Mouse (Mus musculus): Measurements from ENCODE around the gene Rims3. TPM values are rescaled to one million over a fixed set of nuclear protein-coding genes. Genes with fewer than 3 reads are reported as not detected.

The Rims3 gene
- total and polyA plus RNA-seq, 2 experiments from 2014 or later, result 0.04 to 0.05 TPM

DNA sequence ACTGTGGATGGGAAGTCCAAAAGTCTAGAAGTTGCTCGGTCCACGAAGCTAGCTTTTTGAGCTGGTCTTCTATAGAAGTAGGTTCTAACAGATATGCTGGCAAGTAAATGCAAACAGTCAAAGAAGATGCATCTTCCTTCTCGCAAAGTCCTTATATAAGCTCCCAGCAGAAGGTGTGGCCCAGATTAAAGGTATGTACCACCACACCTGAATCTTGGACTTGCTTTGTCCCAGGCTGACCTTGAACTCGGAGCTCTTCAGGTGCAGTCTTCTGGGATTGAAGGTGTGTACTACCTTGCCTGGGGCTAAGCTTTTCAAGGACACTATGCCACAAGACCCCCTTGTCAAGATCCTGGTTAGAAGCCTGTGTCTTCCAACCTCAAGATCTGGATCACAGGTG is 23.1 kb upstream of the Rims3 start, which contains the start of gene Nfyc:
Nfyc (minus strand) TSS at position 101 of the 400 bp plus-strand sequence.
- Histone ChIP-seq H3K36me3 (replicated peaks; ENCODE audit: control insufficient read depth, insufficient read depth, low read length) (no peaks in the 10 kb centered on the region), H3K9ac (replicated peaks; ENCODE audit: low read depth, low read length) (no peak within 1 kb of the TSS), H3K9me3 (replicated peaks; ENCODE audit: control insufficient read depth, low read length) (no peaks in the 10 kb centered on the region), H3K4me2 (ENCODE audit: low read depth, low read length) (no peak within 1 kb of the TSS), H3K27me3 (ENCODE audit: control insufficient read depth, insufficient read depth, low read length) (no peaks in the 10 kb centered on the region), H3K27ac (ENCODE audit: low read depth) (no peak within 1 kb of the TSS), H3K4me1 (ENCODE audit: control insufficient read depth, insufficient read depth) (no peaks in the 10 kb centered on the region), H3K4me3 (ENCODE audit: low read depth, low read length) (no peak within 1 kb of the TSS)
- no peak for ATAC-seq (ENCODE audit: insufficient read depth, low read depth)
- DNase-seq (ENCODE audit: low spot score), result no peak
- 83% methylated on average over 4 of the region's 4 CpGs for WGBS
- TF ChIP-seq CTCF (IDR thresholded peaks at IDR 0.05; ENCODE audit: low read depth) (no peak), EP300 (IDR thresholded peaks at IDR 0.05; ENCODE audit: low read depth) (no peak)

DNA sequence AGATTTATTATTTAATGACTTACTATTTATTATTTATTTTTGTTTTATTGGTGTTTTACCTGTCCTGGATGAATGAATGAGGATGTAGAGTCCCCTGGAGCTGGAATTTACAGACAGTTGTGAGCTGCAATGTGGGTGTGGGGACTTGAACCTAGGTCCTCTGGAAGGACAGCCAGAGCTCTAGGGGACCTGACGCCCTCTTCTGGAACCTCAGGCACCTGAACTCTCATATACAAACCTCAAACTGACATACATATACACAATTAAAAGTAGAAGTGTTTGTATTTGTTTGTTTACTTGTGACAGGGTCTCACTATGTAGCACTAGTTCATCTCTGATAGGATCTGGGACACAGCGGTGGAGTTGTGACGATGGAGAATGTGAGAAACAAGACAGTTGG is 13.3 kb upstream of the Rims3 start:
- TF ChIP-seq CTCF (IDR thresholded peaks at IDR 0.05; ENCODE audit: low read depth) (no peak), EP300 (IDR thresholded peaks at IDR 0.05; ENCODE audit: low read depth) (no peak)

DNA sequence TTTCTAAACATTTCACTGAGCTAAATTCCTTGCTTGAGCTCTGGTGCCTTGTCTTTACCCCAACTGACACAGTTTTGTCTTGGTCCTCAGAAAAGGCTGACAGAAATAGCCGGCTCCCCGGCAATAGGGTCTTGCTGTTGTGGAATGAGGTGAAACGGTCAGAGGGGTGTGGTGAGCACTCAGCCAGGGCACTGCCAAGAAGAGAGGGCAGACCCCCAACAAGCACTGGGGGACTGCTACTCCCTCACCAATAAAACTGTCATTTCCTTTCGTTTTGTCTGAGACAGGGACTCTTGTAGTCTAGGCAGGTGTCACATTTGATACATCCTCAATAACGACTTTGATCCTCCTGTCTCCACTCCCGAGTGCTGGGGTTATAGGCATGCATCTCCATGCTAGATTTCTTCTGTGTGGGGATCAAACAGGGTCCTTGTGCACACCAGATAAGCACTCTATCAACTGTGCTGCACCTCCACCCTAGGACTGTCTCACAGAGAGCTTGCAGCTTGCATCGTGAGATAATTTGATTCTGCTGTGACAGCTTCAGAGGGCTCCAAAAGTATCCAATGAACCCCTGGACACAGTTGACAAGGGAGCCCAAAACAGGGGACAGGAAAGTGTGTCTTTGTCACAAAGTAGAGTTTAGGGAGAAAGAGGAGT is 10.1 kb upstream of the Rims3 start:
- H3K4me2 ChIP-seq (ENCODE audit: low read depth, low read length), result no peak overlapping the region

More for the DNA sequence above, 13.3 kb upstream of the Rims3 start:
- Histone ChIP-seq H3K9ac (replicated peaks; ENCODE audit: low read depth, low read length) (no peak overlapping the region), H3K27me3 (ENCODE audit: control insufficient read depth, insufficient read depth, low read length) (0 out of 2 replicates have a peak, but pooled peaks cover 5% of the 10 kb centered on the region), H3K4me1 (ENCODE audit: control insufficient read depth, insufficient read depth) (no peaks in the 10 kb centered on the region), H3K4me3 (ENCODE audit: low read depth, low read length) (no peak overlapping the region), H3K36me3 (replicated peaks; ENCODE audit: control insufficient read depth, insufficient read depth, low read length) (no peaks in the 10 kb centered on the region), H3K27ac (ENCODE audit: low read depth) (no peak overlapping the region), H3K9me3 (replicated peaks; ENCODE audit: control insufficient read depth, low read length) (no peaks in the 10 kb centered on the region), H3K4me2 (ENCODE audit: low read depth, low read length) (no peak overlapping the region)
- ATAC-seq (ENCODE audit: insufficient read depth, low read depth), result no peak
- WGBS, result 72% methylated on average over 3 of the region's 3 CpGs
- no peak for DNase-seq (ENCODE audit: low spot score)

DNA sequence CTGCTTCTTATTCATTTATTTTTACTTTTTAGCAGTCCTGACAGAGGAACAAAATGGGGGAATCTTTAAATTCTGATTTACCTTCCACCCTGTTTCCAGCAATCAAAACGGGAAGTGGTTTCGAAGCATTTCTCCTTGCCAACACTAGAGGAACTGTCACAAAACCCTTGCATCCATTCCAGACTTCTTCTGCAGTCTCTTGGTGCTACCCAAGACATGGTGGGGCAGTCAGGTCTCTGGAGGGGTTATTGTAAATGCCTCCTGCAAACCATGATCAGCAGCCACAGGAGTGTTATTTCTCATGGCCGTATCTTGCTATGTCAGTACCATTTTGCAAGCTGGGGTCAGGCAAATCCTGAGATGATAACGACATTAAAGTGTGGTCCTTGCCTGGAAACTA is 9.5 kb upstream of the Rims3 start:
- Histone ChIP-seq H3K4me1 (ENCODE audit: control insufficient read depth, insufficient read depth) (no peaks in the 10 kb centered on the region), H3K4me2 (ENCODE audit: low read depth, low read length) (no peak overlapping the region), H3K9ac (replicated peaks; ENCODE audit: low read depth, low read length) (no peak overlapping the region), H3K9me3 (replicated peaks; ENCODE audit: control insufficient read depth, low read length) (no peaks in the 10 kb centered on the region), H3K27me3 (ENCODE audit: control insufficient read depth, insufficient read depth, low read length) (0 out of 2 replicates have a peak, but pooled peaks cover 5% of the 10 kb centered on the region), H3K27ac (ENCODE audit: low read depth) (no peak overlapping the region), H3K4me3 (ENCODE audit: low read depth, low read length) (no peak overlapping the region), H3K36me3 (replicated peaks; ENCODE audit: control insufficient read depth, insufficient read depth, low read length) (no peaks in the 10 kb centered on the region)
- 62% methylated on average over 4 of the region's 4 CpGs for WGBS
- no peak for ATAC-seq (ENCODE audit: insufficient read depth, low read depth)
- DNase-seq (ENCODE audit: low spot score), result no peak
- TF ChIP-seq CTCF (IDR thresholded peaks at IDR 0.05; ENCODE audit: low read depth) (no peak), EP300 (IDR thresholded peaks at IDR 0.05; ENCODE audit: low read depth) (no peak)

More for the DNA sequence above, 10.1 kb upstream of the Rims3 start:
- Histone ChIP-seq H3K9ac (replicated peaks; ENCODE audit: low read depth, low read length) (no peak overlapping the region), H3K27ac (ENCODE audit: low read depth) (no peak overlapping the region), H3K4me1 (ENCODE audit: control insufficient read depth, insufficient read depth) (no peaks in the 10 kb centered on the region), H3K27me3 (ENCODE audit: control insufficient read depth, insufficient read depth, low read length) (0 out of 2 replicates have a peak, but pooled peaks cover 5% of the 10 kb centered on the region), H3K4me3 (ENCODE audit: low read depth, low read length) (no peak overlapping the region), H3K9me3 (replicated peaks; ENCODE audit: control insufficient read depth, low read length) (no peaks in the 10 kb centered on the region), H3K36me3 (replicated peaks; ENCODE audit: control insufficient read depth, insufficient read depth, low read length) (no peaks in the 10 kb centered on the region)
- TF ChIP-seq EP300 (IDR thresholded peaks at IDR 0.05; ENCODE audit: low read depth) (no peak), CTCF (IDR thresholded peaks at IDR 0.05; ENCODE audit: low read depth) (no peak)
- 33% methylated on average over 7 of the region's 7 CpGs for WGBS
- DNase-seq (ENCODE audit: low spot score), result no peak
- ATAC-seq (ENCODE audit: insufficient read depth, low read depth), result no peak

DNA sequence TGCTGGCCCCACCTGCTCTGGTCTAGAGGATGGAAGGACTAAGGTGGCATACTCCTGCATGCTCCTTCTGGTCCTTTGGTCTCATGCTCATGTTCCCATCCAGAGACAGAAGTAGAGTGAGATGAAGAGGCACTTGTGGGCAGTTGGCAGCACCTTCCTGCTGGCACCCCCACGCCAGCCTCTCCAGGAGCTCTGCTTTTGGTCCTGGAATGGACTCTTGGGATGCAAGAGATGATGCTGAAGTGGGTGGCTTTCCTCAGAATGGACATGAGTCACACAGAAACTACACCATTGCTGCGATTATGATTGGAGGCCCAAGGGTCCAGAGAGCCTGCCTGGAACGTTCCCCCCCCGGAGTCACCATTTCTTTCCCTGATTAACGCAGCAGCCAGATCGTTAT is 5.7 kb upstream of the Rims3 start:
- 70% methylated on average over 6 of the region's 6 CpGs for WGBS

More for the DNA sequence above, 5.7 kb upstream of the Rims3 start:
- no peaks in the 10 kb centered on the region for H3K36me3 ChIP-seq (replicated peaks; ENCODE audit: control insufficient read depth, insufficient read depth, low read length)
- H3K9ac ChIP-seq (replicated peaks; ENCODE audit: low read depth, low read length), result no peak overlapping the region
- H3K27me3 ChIP-seq (ENCODE audit: control insufficient read depth, insufficient read depth, low read length), result peaks cover 19% of the 10 kb centered on the region
- H3K27ac ChIP-seq (ENCODE audit: low read depth), result no peak overlapping the region
- no peak overlapping the region for H3K4me3 ChIP-seq (ENCODE audit: low read depth, low read length)
- H3K4me1 ChIP-seq (ENCODE audit: control insufficient read depth, insufficient read depth), result no peaks in the 10 kb centered on the region
- DNase-seq (ENCODE audit: low spot score) (no peak), ATAC-seq (ENCODE audit: insufficient read depth, low read depth) (no peak)
- H3K4me2 ChIP-seq (ENCODE audit: low read depth, low read length), result no peak overlapping the region
- TF ChIP-seq CTCF (IDR thresholded peaks at IDR 0.05; ENCODE audit: low read depth), result no peak
- no peak for TF ChIP-seq EP300 (IDR thresholded peaks at IDR 0.05; ENCODE audit: low read depth)
- H3K9me3 ChIP-seq (replicated peaks; ENCODE audit: control insufficient read depth, low read length), result no peaks in the 10 kb centered on the region

Data from heart, postnatal 0 days (tissue).